Mouse (Mus musculus): ENCODE measurements around the gene Mrgprg. TPM values are rescaled to one million over a fixed set of nuclear protein-coding genes. Genes with fewer than 3 reads are reported as not detected.

Mrgprg gene
- total and polyA plus RNA-seq, 2 experiments from 2014 or later: not detected

DNA sequence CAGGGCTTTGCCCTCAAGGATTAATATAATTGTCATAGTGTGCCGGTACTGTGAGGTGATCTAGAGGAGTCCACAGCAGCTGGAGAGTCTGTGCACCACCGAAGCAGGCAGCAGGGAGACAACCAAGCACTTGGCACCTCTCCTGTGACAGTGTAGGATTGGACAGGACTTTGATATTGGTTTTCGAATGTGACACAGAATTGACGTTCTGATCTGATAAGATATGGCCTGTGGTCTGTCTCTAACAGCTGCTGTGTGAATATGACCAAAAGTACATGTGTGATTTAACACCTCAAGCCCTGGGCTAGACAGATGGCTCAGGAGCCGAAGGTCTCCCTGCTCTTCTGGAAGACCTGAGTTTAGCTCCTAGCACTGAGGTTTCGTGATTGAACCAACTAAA is 1.5 kb upstream of the Mrgprg start:
- no peak overlapping the region for H3K9ac ChIP-seq (replicated peaks; ENCODE audit: low read length)
- WGBS: 81% methylated on average over 6 of the region's 6 CpGs

DNA sequence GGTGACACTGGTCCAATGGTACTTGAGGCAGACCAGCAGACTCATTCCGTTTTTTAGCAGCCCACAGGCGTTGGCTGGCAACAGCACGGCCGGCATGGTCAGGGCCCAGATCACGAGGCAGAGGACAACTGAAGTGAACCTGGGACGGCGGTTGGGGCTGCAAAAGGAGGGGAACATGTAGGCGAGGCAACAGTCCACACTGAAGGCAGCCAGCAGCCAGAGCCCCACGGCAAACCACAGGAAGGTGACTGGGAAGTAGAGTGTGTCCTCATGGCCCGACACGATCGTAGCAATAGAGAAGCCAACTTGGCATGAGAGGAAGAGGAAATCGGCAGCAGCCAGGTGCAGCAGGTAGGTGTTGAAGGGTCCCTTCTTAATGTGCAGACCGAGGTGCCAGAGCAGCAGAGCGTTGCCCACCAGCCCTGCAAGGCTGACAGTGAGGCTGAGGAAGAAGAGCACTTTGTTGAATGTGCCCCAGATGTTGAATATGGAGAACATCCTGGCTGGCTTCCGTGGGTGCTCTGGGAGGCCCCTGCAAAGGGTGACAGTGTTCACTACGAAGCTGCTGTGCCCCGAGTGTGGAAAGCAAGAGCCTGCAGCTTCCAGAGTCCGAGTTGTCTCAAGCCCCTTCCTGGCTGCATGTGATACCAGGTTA is 1.8 kb downstream of the Mrgprg start:
- Histone ChIP-seq H3K9me3 (ENCODE audit: low read length) (no peaks in the 10 kb centered on the region), H3K4me1 (ENCODE audit: insufficient read depth, low read length) (no peaks in the 10 kb centered on the region), H3K27me3 (ENCODE audit: insufficient read depth, low read length) (no peaks in the 10 kb centered on the region), H3K27ac (no peak overlapping the region), H3K4me2 (ENCODE audit: low read depth, low read length) (no peak overlapping the region), H3K9ac (replicated peaks; ENCODE audit: low read length) (no peak overlapping the region), H3K36me3 (ENCODE audit: insufficient read depth, low read length) (no peaks in the 10 kb centered on the region), H3K4me3 (ENCODE audit: low read length) (no peak overlapping the region)
- no peak for TF ChIP-seq CTCF (IDR thresholded peaks at IDR 0.05; ENCODE audit: low read depth)
- ATAC-seq (no peak), DNase-seq (ENCODE audit: low spot score) (no peak)
- 73% methylated on average over 19 of the region's 19 CpGs for WGBS

More for the DNA sequence above, 1.5 kb upstream of the Mrgprg start:
- Histone ChIP-seq H3K27me3 (ENCODE audit: insufficient read depth, low read length) (no peaks in the 10 kb centered on the region), H3K36me3 (ENCODE audit: insufficient read depth, low read length) (no peaks in the 10 kb centered on the region), H3K4me3 (ENCODE audit: low read length) (no peak overlapping the region), H3K27ac (no peak overlapping the region), H3K4me2 (ENCODE audit: low read depth, low read length) (no peak overlapping the region), H3K4me1 (ENCODE audit: insufficient read depth, low read length) (no peaks in the 10 kb centered on the region), H3K9me3 (ENCODE audit: low read length) (no peaks in the 10 kb centered on the region)
- ATAC-seq: no peak
- TF ChIP-seq CTCF (IDR thresholded peaks at IDR 0.05; ENCODE audit: low read depth): no peak
- DNase-seq (ENCODE audit: low spot score): no peak

DNA sequence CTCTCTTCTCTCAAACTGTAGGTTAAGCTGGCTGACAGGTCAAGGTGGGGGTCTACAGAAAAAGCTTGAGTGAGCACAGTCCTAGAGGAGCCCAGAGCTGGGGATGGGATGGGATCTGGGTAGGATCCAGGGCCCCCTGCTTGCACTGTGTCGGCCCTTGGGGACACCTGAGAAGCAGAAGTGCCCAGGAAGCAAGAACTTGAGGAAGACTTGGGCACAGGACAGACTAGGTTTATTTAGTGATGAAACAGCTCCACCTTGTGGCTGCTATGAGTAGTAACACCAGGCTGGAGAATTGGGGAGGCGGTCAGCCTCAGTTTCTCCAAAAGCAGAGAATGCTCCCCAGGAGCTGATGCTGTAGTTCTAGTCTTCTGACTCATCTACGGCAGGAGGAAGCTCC is 3.0 kb downstream of the Mrgprg start:
- no peak overlapping the region for H3K9ac ChIP-seq (replicated peaks; ENCODE audit: low read length)
- no peaks in the 10 kb centered on the region for H3K27me3 ChIP-seq (ENCODE audit: insufficient read depth, low read length)
- H3K36me3 ChIP-seq (ENCODE audit: insufficient read depth, low read length): no peaks in the 10 kb centered on the region
- WGBS: 15% methylated on average over 3 of the region's 3 CpGs
- H3K9me3 ChIP-seq (ENCODE audit: low read length): no peaks in the 10 kb centered on the region
- TF ChIP-seq CTCF (IDR thresholded peaks at IDR 0.05; ENCODE audit: low read depth): peak; percentile 88
- DNase-seq (ENCODE audit: low spot score): peak; percentile 73
- H3K4me3 ChIP-seq (ENCODE audit: low read length): no peak overlapping the region
- no peaks in the 10 kb centered on the region for H3K4me1 ChIP-seq (ENCODE audit: insufficient read depth, low read length)
- no peak overlapping the region for H3K27ac ChIP-seq
- peak; percentile 25; the same call in 1 of the 2 replicates for ATAC-seq
- H3K4me2 ChIP-seq (ENCODE audit: low read depth, low read length): no peak overlapping the region

DNA sequence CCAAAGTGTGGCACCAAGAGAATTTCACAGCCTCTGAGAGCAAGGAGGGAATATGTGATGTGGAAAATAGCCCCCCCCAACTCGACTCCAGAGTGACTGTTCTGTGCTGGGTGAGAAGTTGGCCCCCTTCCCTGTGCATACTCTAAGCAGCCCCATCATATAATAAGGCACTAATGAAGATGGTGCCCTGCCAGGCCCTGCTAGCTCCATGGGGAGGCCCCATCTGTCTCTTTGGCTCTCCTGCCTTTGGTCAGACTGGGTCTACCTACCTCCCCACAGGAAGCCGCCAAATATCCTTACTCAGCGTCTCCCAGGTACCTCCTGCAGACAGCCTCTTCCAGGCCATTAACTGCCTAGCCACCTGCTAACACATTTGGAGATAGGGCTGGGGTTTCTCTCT is 7.8 kb downstream of the Mrgprg start:
- H3K36me3 ChIP-seq (ENCODE audit: insufficient read depth, low read length): no peaks in the 10 kb centered on the region
- H3K4me3 ChIP-seq (ENCODE audit: low read length): no peak overlapping the region
- ATAC-seq (no peak), DNase-seq (ENCODE audit: low spot score) (peak; percentile 16)
- H3K27me3 ChIP-seq (ENCODE audit: insufficient read depth, low read length): 0 out of 2 replicates have a peak, but pooled peaks cover 15% of the 10 kb centered on the region
- H3K4me2 ChIP-seq (ENCODE audit: low read depth, low read length): no peak overlapping the region
- no peaks in the 10 kb centered on the region for H3K9me3 ChIP-seq (ENCODE audit: low read length)
- no peak overlapping the region for H3K9ac ChIP-seq (replicated peaks; ENCODE audit: low read length)
- 36% methylated on average over 3 of the region's 3 CpGs for WGBS
- TF ChIP-seq CTCF (IDR thresholded peaks at IDR 0.05; ENCODE audit: low read depth): no peak
- H3K27ac ChIP-seq: no peak overlapping the region
- H3K4me1 ChIP-seq (ENCODE audit: insufficient read depth, low read length): peaks cover 11% of the 10 kb centered on the region

DNA sequence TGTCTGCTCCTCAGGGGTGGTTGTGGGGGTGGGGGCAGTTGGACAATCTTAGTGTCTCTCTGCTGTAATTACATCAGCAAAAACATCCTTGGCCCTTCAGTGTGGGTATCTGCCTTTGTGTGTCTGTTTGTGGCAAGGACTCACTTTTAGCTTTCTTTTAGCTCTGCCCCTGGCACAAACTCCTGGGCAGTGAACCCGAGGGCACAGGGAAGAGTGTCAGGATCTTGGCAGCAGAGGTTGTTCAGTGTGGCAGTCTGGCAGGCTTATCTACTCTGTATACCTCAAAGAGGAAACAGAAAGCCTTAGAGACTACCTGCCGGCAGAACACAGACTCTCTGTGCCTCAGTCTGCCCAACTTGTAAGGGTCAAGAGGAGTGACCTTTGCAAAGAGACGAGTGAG is 9.1 kb downstream of the Mrgprg start:
- no peak overlapping the region for H3K27ac ChIP-seq
- H3K4me2 ChIP-seq (ENCODE audit: low read depth, low read length): peak overlapping the region; percentile 80; the same call in 1 of the 2 replicates
- H3K9me3 ChIP-seq (ENCODE audit: low read length): no peaks in the 10 kb centered on the region
- no peak for TF ChIP-seq CTCF (IDR thresholded peaks at IDR 0.05; ENCODE audit: low read depth)
- no peak overlapping the region for H3K4me3 ChIP-seq (ENCODE audit: low read length)
- DNase-seq (ENCODE audit: low spot score) (no peak), ATAC-seq (no peak)
- WGBS: 61% methylated on average over 3 of the region's 3 CpGs
- H3K27me3 ChIP-seq (ENCODE audit: insufficient read depth, low read length): 0 out of 2 replicates have a peak, but pooled peaks cover 15% of the 10 kb centered on the region
- H3K36me3 ChIP-seq (ENCODE audit: insufficient read depth, low read length): no peaks in the 10 kb centered on the region
- H3K4me1 ChIP-seq (ENCODE audit: insufficient read depth, low read length): peaks cover 11% of the 10 kb centered on the region
- H3K9ac ChIP-seq (replicated peaks; ENCODE audit: low read length): no peak overlapping the region

DNA sequence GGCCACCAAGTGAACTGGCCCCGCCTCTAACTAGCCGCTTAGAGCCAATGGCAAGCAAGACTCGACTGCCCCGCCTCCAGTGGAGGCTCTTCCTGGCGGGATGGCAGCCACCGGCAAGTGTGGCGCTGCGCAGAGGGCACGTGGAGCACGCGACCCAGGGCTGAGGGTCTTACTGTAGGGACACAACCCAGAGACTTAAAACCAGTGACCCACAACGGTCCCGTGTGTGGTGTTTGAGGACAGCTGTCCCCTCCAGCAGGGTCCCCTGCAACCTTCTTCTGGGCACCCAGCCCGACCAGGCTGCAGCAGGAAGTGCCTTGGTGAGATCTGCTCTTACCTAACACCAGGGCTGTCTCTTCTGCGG is 9.8 kb downstream of the Mrgprg start:
- Histone ChIP-seq H3K36me3 (ENCODE audit: insufficient read depth, low read length) (no peaks in the 10 kb centered on the region), H3K4me1 (ENCODE audit: insufficient read depth, low read length) (peaks cover 11% of the 10 kb centered on the region), H3K9ac (replicated peaks; ENCODE audit: low read length) (peak overlapping the region; percentile 28; the same call in 1 of the 2 replicates), H3K4me2 (ENCODE audit: low read depth, low read length) (peak overlapping the region; percentile 80), H3K27ac (no peak overlapping the region), H3K4me3 (ENCODE audit: low read length) (peak overlapping the region; percentile 32), H3K27me3 (ENCODE audit: insufficient read depth, low read length) (0 out of 2 replicates have a peak, but pooled peaks cover 15% of the 10 kb centered on the region), H3K9me3 (ENCODE audit: low read length) (no peaks in the 10 kb centered on the region)
- ATAC-seq (peak; percentile 91), DNase-seq (ENCODE audit: low spot score) (peak; percentile 88)
- peak; percentile 47 for TF ChIP-seq CTCF (IDR thresholded peaks at IDR 0.05; ENCODE audit: low read depth)
- under 1% methylated on average over 15 of the region's 15 CpGs for WGBS

All from hindbrain, postnatal 0 days (tissue).